Mouse (Mus musculus) adrenal gland, adult (tissue): ENCODE measurements at regions not wholly inside any gene's neighbourhood (a gene's known extent, or its start where the extent isn't known, plus 50 kb on each side); places are given as distances from the start of the nearest gene placed in this dataset.
A peak's percentile ranks its signal among the peaks of the same experiment; 100 is the strongest.
"Not testable (repeated sequence)": the region's sequence is repeated elsewhere in the genome, so short reads cannot be mapped to it uniquely, and the experiment has no call there.

Source experiments
- DNase-seq, 2 experiments: peaks; one replicate each; pipeline ENCODE4 v3.0.0; 2022 to 2023; ENCODE audit warnings: low spot score in 1 of 2; ENCODE audit not compliant: inconsistent age in 2 of 2

DNA sequence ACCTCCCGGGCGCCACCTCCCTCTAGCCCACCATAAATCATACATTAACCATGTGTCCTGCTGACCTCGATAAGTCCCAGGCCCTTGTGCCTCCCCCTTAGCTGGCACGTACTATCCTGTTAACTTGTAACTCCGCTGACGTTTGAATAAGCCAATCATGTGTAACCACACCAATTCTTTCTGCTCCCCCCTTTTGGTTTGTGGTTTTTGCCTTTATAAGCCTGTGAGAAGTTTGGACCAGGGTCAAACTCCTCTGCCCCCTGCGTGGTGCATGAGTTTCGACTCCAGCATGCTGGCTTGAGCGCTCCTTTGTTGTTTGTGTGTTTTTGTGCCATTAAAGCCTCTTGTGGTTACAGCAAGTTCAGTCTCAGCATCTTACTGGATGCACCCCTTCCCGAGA lies 138.4 kb upstream of the Samt2 start:
- not testable (repeated sequence) for DNase-seq

- peak in 1 of 2 experiments; percentile 17 for DNase-seq
Measured at GRCm38 (mm10) chrX:154713641-154714255, 134.6 kb upstream of the Samt2 start.

- DNase-seq: not testable (repeated sequence)
Measured at GRCm38 (mm10) chrX:154712576-154712975, 133.4 kb upstream of the Samt2 start.

DNA sequence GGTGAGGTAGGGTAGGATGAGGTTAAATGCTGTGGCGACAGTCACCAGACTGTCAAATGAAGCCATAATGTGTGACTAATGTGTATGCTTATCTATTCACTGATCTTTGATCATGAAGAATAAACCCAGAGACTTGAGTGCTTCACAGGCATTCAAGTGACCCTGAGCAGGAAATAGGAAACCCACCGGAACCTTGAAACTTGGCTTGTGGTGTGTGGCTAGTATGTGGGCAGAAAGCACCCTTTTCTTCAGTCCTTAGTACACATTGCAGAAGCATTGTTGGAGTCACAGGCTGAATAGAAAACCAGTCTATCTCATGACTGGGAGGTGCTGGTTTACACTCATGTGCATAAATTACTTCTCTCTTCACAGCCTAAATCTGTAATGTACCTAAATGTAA lies 91.4 kb upstream of the Samt2 start:
- not testable (repeated sequence) for DNase-seq
